Mouse (Mus musculus) forebrain, embryonic 10.5 days (tissue): ENCODE results near the gene Tmem205. TPM values are rescaled to one million over a fixed set of nuclear protein-coding genes. Genes with fewer than 3 reads are reported as not detected.

Experiments used
- DNase-seq: peaks from one replicate; pipeline ENCODE4 v3.0.0-alpha.2; 2017; ENCODE audit warnings: low spot score; ENCODE audit errors: extremely low spot score
- H3K27ac ChIP-seq: fragments of 300-500 bp; sonication (generic); 2 replicates; pipeline ENCODE4 v1.5.1; 2016; ENCODE audit warnings: mild to moderate bottlenecking
- H3K27me3 ChIP-seq: fragments of 300-500 bp; sonication (generic); 2 replicates; pipeline ENCODE4 v1.6.1; 2016; ENCODE audit warnings: mild to moderate bottlenecking; ENCODE audit not compliant: poor library complexity, severe bottlenecking
- H3K36me3 ChIP-seq: fragments of 300-500 bp; sonication (generic); replicated peaks from 2 replicates; pipeline ENCODE4 v1.6.1; 2016; ENCODE audit warnings: mild to moderate bottlenecking, moderate library complexity
- H3K4me1 ChIP-seq: fragments of 300-500 bp; sonication (generic); 2 replicates; pipeline ENCODE4 v1.6.1; 2016
- H3K4me3 ChIP-seq: fragments of 300-500 bp; sonication (generic); 2 replicates; pipeline ENCODE4 v1.5.1; 2016; ENCODE audit warnings: mild to moderate bottlenecking, moderate library complexity
- H3K9me3 ChIP-seq: fragments of 300-500 bp; sonication (generic); 2 replicates; pipeline ENCODE4 v1.6.1; 2016; ENCODE audit warnings: mild to moderate bottlenecking, moderate library complexity
- WGBS: fragments of 180-500 bp; shearing (Covaris S2); methylation state at CpG from one replicate; pipeline ENCODE4 v1.1.7; 2016; 5-methylcytosine and 5-hydroxymethylcytosine counted together
- polyA plus RNA-seq: library from polyadenylated mRNA; unstranded; fragments of >200 nt; fragmentation: Nextera tagmentation; extraction: Ambion mirVana; gene quantifications from 2 replicates; pipeline ENCODE4 v1.2.1, GENCODE M21; 2016

Tmem205 gene
- polyA plus RNA-seq, 1 experiment from 2014 or later: 33.7 TPM

- Histone ChIP-seq H3K4me1 (peaks cover 22% of the 10 kb centered on the region), H3K27ac (no peak overlapping the region), H3K36me3 (peaks cover 9% of the 10 kb centered on the region), H3K4me3 (peak overlapping the region; percentile 73), H3K9me3 (no peaks in the 10 kb centered on the region), H3K27me3 (peaks cover 37% of the 10 kb centered on the region)
- WGBS: 87% methylated on average over 4 of the region's 4 CpGs
- no peak for DNase-seq
These were observed 10.4 kb upstream of the Tmem205 start for GRCm38 (mm10) chr9:21937711-21938175.

GRCm38 (mm10) chr9:21936692-21937570, 9.6 kb upstream of the Tmem205 start, which contains the start of gene Plppr2:
Gene Plppr2, plus strand, starts transcription at chr9:21937033.
- H3K4me1 ChIP-seq: peaks cover 22% of the 10 kb centered on the region
- H3K27ac ChIP-seq: peak within 1 kb of the TSS; percentile 86
- peak; percentile 99 for DNase-seq
- H3K27me3 ChIP-seq: peaks cover 42% of the 10 kb centered on the region
- H3K36me3 ChIP-seq: peaks cover 9% of the 10 kb centered on the region
- H3K4me3 ChIP-seq: peak within 1 kb of the TSS; percentile 73
- 3% methylated on average over 43 of the region's 43 CpGs for WGBS
- no peaks in the 10 kb centered on the region for H3K9me3 ChIP-seq

GRCm38 (mm10) chr9:21935466-21936131, 8.2 kb upstream of the Tmem205 start:
- H3K27me3 ChIP-seq: peaks cover 42% of the 10 kb centered on the region
- no peak overlapping the region for H3K4me3 ChIP-seq
- peaks cover 22% of the 10 kb centered on the region for H3K4me1 ChIP-seq
- no peak for DNase-seq
- H3K36me3 ChIP-seq: peaks cover 2% of the 10 kb centered on the region; the same call in 1 of the 2 replicates
- no peaks in the 10 kb centered on the region for H3K9me3 ChIP-seq
- no peak overlapping the region for H3K27ac ChIP-seq
- 90% methylated on average over 7 of the region's 7 CpGs for WGBS

GRCm38 (mm10) chr9:21934021-21934420, 6.7 kb upstream of the Tmem205 start:
- WGBS: 91% methylated on average over 12 of the region's 12 CpGs
- H3K4me1 ChIP-seq: peaks cover 22% of the 10 kb centered on the region

GRCm38 (mm10) chr9:21932445-21933137, 5.2 kb upstream of the Tmem205 start:
- Histone ChIP-seq H3K4me3 (no peak overlapping the region), H3K27me3 (peaks cover 34% of the 10 kb centered on the region), H3K4me1 (peaks cover 20% of the 10 kb centered on the region), H3K36me3 (no peaks in the 10 kb centered on the region), H3K27ac (no peak overlapping the region), H3K9me3 (no peaks in the 10 kb centered on the region)
- 66% methylated on average over 12 of the region's 12 CpGs for WGBS
- DNase-seq: no peak

More at GRCm38 (mm10) chr9:21934021-21934420, 6.7 kb upstream of the Tmem205 start:
- peaks cover 42% of the 10 kb centered on the region for H3K27me3 ChIP-seq
- DNase-seq: no peak
- no peaks in the 10 kb centered on the region for H3K36me3 ChIP-seq
- no peak overlapping the region for H3K27ac ChIP-seq
- no peak overlapping the region for H3K4me3 ChIP-seq
- no peaks in the 10 kb centered on the region for H3K9me3 ChIP-seq

- DNase-seq: no peak
- H3K9me3 ChIP-seq: no peaks in the 10 kb centered on the region
- no peak overlapping the region for H3K4me3 ChIP-seq
- peaks cover 34% of the 10 kb centered on the region for H3K27me3 ChIP-seq
- WGBS: 75% methylated on average over 2 of the region's 2 CpGs
- H3K4me1 ChIP-seq: peaks cover 18% of the 10 kb centered on the region
- H3K36me3 ChIP-seq: no peaks in the 10 kb centered on the region
- H3K27ac ChIP-seq: no peak overlapping the region
These were observed 4.7 kb upstream of the Tmem205 start for GRCm38 (mm10) chr9:21932006-21932405.

GRCm38 (mm10) chr9:21929208-21929607, 1.9 kb upstream of the Tmem205 start:
- no peak overlapping the region for H3K27ac ChIP-seq
- H3K36me3 ChIP-seq: peaks cover 11% of the 10 kb centered on the region
- peaks cover 20% of the 10 kb centered on the region for H3K27me3 ChIP-seq
- no peak for DNase-seq
- WGBS: 82% methylated on average over 3 of the region's 3 CpGs
- peaks cover 19% of the 10 kb centered on the region for H3K4me1 ChIP-seq
- H3K9me3 ChIP-seq: no peaks in the 10 kb centered on the region
- no peak overlapping the region for H3K4me3 ChIP-seq

GRCm38 (mm10) chr9:21926784-21927183, 572 bp downstream of the Tmem205 start:
- Histone ChIP-seq H3K27ac (peak overlapping the region; percentile 73), H3K4me3 (peak overlapping the region; percentile 52), H3K9me3 (no peaks in the 10 kb centered on the region), H3K36me3 (peaks cover 18% of the 10 kb centered on the region), H3K27me3 (no peaks in the 10 kb centered on the region), H3K4me1 (peaks cover 19% of the 10 kb centered on the region)
- 4% methylated on average over 6 of the region's 6 CpGs for WGBS
- DNase-seq: peak; percentile 37

GRCm38 (mm10) chr9:21926155-21926554, 1.2 kb downstream of the Tmem205 start:
- Histone ChIP-seq H3K27ac (no peak overlapping the region), H3K36me3 (peaks cover 21% of the 10 kb centered on the region), H3K9me3 (no peaks in the 10 kb centered on the region), H3K27me3 (no peaks in the 10 kb centered on the region), H3K4me1 (peaks cover 19% of the 10 kb centered on the region), H3K4me3 (peak overlapping the region; percentile 52)
- 77% methylated on average over 6 of the region's 6 CpGs for WGBS
- no peak for DNase-seq

GRCm38 (mm10) chr9:21925506-21925905, 1.9 kb downstream of the Tmem205 start:
- no peak for DNase-seq
- no peak overlapping the region for H3K27ac ChIP-seq
- H3K27me3 ChIP-seq: no peaks in the 10 kb centered on the region
- H3K4me3 ChIP-seq: no peak overlapping the region
- H3K9me3 ChIP-seq: no peaks in the 10 kb centered on the region
- H3K4me1 ChIP-seq: peaks cover 19% of the 10 kb centered on the region
- WGBS: 100% methylated on average over 1 of the region's 1 CpGs
- peaks cover 23% of the 10 kb centered on the region for H3K36me3 ChIP-seq

- DNase-seq: no peak
- Histone ChIP-seq H3K4me1 (peaks cover 19% of the 10 kb centered on the region), H3K36me3 (peaks cover 23% of the 10 kb centered on the region), H3K27me3 (no peaks in the 10 kb centered on the region), H3K27ac (no peak overlapping the region), H3K4me3 (no peak overlapping the region), H3K9me3 (no peaks in the 10 kb centered on the region)
- 99% methylated on average over 3 of the region's 3 CpGs for WGBS
These were observed 2.3 kb downstream of the Tmem205 start for GRCm38 (mm10) chr9:21925034-21925433.

GRCm38 (mm10) chr9:21924099-21924493, 3.3 kb downstream of the Tmem205 start:
- H3K4me1 ChIP-seq: peaks cover 19% of the 10 kb centered on the region
- no peak for DNase-seq
- no peak overlapping the region for H3K27ac ChIP-seq
- H3K9me3 ChIP-seq: no peaks in the 10 kb centered on the region
- peaks cover 23% of the 10 kb centered on the region for H3K36me3 ChIP-seq
- no peak overlapping the region for H3K4me3 ChIP-seq
- WGBS: 89% methylated on average over 6 of the region's 6 CpGs
- no peaks in the 10 kb centered on the region for H3K27me3 ChIP-seq
